Mouse (Mus musculus) thymus, postnatal 10 days (tissue): Measurements from ENCODE around the gene Mycbp.
A peak's percentile ranks its signal among the peaks of the same experiment; 100 is the strongest.

Experiments used
- DNase-seq, 2 experiments: peaks; one replicate each; pipeline ENCODE4 v3.0.0; 2021; ENCODE audit warnings: low spot score in 2 of 2

The Mycbp gene

GRCm38 (mm10) chr4:123940878-123941277 lies 36.2 kb downstream of the Mycbp start:
- peak; percentile 19 to 24 for DNase-seq

- DNase-seq = no peak
These were observed 42.1 kb downstream of the Mycbp start for GRCm38 (mm10) chr4:123946701-123947100.

- no peak for DNase-seq
These were observed 42.5 kb downstream of the Mycbp start for GRCm38 (mm10) chr4:123947149-123947548.

- DNase-seq = no peak
These were observed 44.3 kb downstream of the Mycbp start for GRCm38 (mm10) chr4:123948901-123949300.

- DNase-seq = no peak
These were observed 45.0 kb downstream of the Mycbp start for GRCm38 (mm10) chr4:123949649-123950048.

- no peak for DNase-seq
These were observed 47.4 kb downstream of the Mycbp start for GRCm38 (mm10) chr4:123952059-123952458.

- peak; percentile 4 to 54 for DNase-seq
These were observed 52.3 kb downstream of the Mycbp start for GRCm38 (mm10) chr4:123956703-123957491.

GRCm38 (mm10) chr4:123957492-123957808 lies 52.8 kb downstream of the Mycbp start:
- DNase-seq = no peak

- DNase-seq = no peak
These were observed 53.3 kb downstream of the Mycbp start for GRCm38 (mm10) chr4:123957891-123958290.

GRCm38 (mm10) chr4:123960955-123961354 lies 56.3 kb downstream of the Mycbp start:
- no peak for DNase-seq
